Mouse (Mus musculus) T-helper 17 cell (primary cell): Measurements from ENCODE around the gene Ndufa12.

Experiments used
- in situ Hi-C, 2 experiments: fragments of 300-600 bp; cut with MboI, MseI; formaldehyde crosslinking; loops; 1 replicate in 1 of 2; 2 replicates in 1 of 2; pipeline ENCODE4 v1.15.1; 2025; ENCODE audit warnings: high pct_unique_total_duplicates in 2 of 2

Gene Ndufa12

GRCm38 (mm10) chr10:94198482-94199405, at the start of gene Ndufa12:
Gene Ndufa12, plus strand, starts transcription at chr10:94198720.
- in situ Hi-C loops = no loop called here

GRCm38 (mm10) chr10:94151488-94151887, 47.0 kb upstream of the Ndufa12 start:
- in situ Hi-C loops = no loop called here

GRCm38 (mm10) chr10:94153841-94154240, 44.7 kb upstream of the Ndufa12 start:
- in situ Hi-C loops = no loop called here

GRCm38 (mm10) chr10:94158962-94159361, 39.6 kb upstream of the Ndufa12 start:
- in situ Hi-C loops = no loop called here

- in situ Hi-C loops = no loop called here
These were observed 39.1 kb upstream of the Ndufa12 start for GRCm38 (mm10) chr10:94159406-94159805.

- in situ Hi-C loops = no loop called here
These were observed 37.3 kb upstream of the Ndufa12 start for GRCm38 (mm10) chr10:94161051-94161765.

- in situ Hi-C loops = no loop called here
These were observed 36.5 kb upstream of the Ndufa12 start for GRCm38 (mm10) chr10:94162031-94162430.

GRCm38 (mm10) chr10:94164104-94164845, 34.2 kb upstream of the Ndufa12 start:
- in situ Hi-C loops = no loop called here

GRCm38 (mm10) chr10:94165426-94165825, 33.1 kb upstream of the Ndufa12 start:
- in situ Hi-C loops = no loop called here

- in situ Hi-C loops = no loop called here
These were observed 31.3 kb upstream of the Ndufa12 start for GRCm38 (mm10) chr10:94167051-94167750.

GRCm38 (mm10) chr10:94171440-94172130, 26.9 kb upstream of the Ndufa12 start:
- in situ Hi-C loops = loop anchor here in 1 of 2 experiments (10.0 kb wide), 1 partner anchor 1313 kb away; no protein-coding TSS in a partner anchor

- in situ Hi-C loops = loop anchor here in 1 of 2 experiments (10.0 kb wide), 1 partner anchor 1313 kb away; no protein-coding TSS in a partner anchor
These were observed 26.4 kb upstream of the Ndufa12 start for GRCm38 (mm10) chr10:94172137-94172536.

- in situ Hi-C loops = loop anchor here in 1 of 2 experiments (10.0 kb wide), 1 partner anchor 1312 kb away; no protein-coding TSS in a partner anchor
These were observed 25.8 kb upstream of the Ndufa12 start for GRCm38 (mm10) chr10:94172706-94173105.

- in situ Hi-C loops = loop anchor here in 1 of 2 experiments (10.0 kb wide), 1 partner anchor 1310 kb away; no protein-coding TSS in a partner anchor
These were observed 23.9 kb upstream of the Ndufa12 start for GRCm38 (mm10) chr10:94174652-94175051.

- in situ Hi-C loops = no loop called here
These were observed 15.3 kb upstream of the Ndufa12 start for GRCm38 (mm10) chr10:94183199-94183598.

- in situ Hi-C loops = loop anchor here (5.0 to 10.0 kb wide), 2 partner anchors 97 to 1280 kb away; no protein-coding TSS in a partner anchor
These were observed 6.5 kb downstream of the Ndufa12 start for GRCm38 (mm10) chr10:94204973-94205372.

GRCm38 (mm10) chr10:94210718-94211618, 12.4 kb downstream of the Ndufa12 start:
- in situ Hi-C loops = no loop called here

- in situ Hi-C loops = no loop called here
These were observed 13.2 kb downstream of the Ndufa12 start for GRCm38 (mm10) chr10:94211725-94212124.
